Mouse (Mus musculus) G1E (cell line): ENCODE measurements around the gene Wdr95.

Experiments used
- CTCF ChIP-seq: IDR thresholded peaks from 2 replicates; pipeline ENCODE4 v1.5.1; 2012; ENCODE audit warnings: low read depth, low read length, inconsistent platforms, mixed read lengths
- GATA1 ChIP-seq: IDR thresholded peaks from 2 replicates; pipeline ENCODE4 v1.6.1; 2012; ENCODE audit warnings: borderline replicate concordance, low read length, inconsistent platforms, mixed read lengths
- GATA2 ChIP-seq: IDR thresholded peaks from 2 replicates; pipeline ENCODE4 v1.6.1; 2012; ENCODE audit warnings: low read depth, low read length, inconsistent platforms, borderline replicate concordance
- TAL1 ChIP-seq: conservative IDR thresholded peaks from 2 replicates; pipeline ENCODE4 v1.6.1; 2012; ENCODE audit warnings: low read depth, low read length, inconsistent platforms, mixed read lengths

- TF ChIP-seq CTCF = no peak
- no peak for TF ChIP-seq GATA1
- TF ChIP-seq TAL1 = no peak
- no peak for TF ChIP-seq GATA2
These were observed 18.2 kb upstream of the Wdr95 start for GRCm38 (mm10) chr5:149510323-149510722.
